Mouse (Mus musculus) ES-Bruce4 (cell line): ENCODE measurements around the gene H2-Q4.
"Not testable (repeated sequence)": the region's sequence is repeated elsewhere in the genome, so short reads cannot be mapped to it uniquely, and the experiment has no call there.

ENCODE experiments used
- CTCF ChIP-seq: IDR thresholded peaks from one replicate; pipeline ENCODE4 v1.8.1; 2011; ENCODE audit warnings: low read depth, low read length
- POLR2A ChIP-seq: IDR thresholded peaks from one replicate; pipeline ENCODE4 v1.8.1; 2011; ENCODE audit warnings: low read length; ENCODE audit not compliant: insufficient read depth

GRCm38 (mm10) chr17:35421331-35421730, 41.9 kb downstream of the H2-Q4 start:
- not testable (repeated sequence) for TF ChIP-seq CTCF, POLR2A
